Mouse (Mus musculus): ENCODE measurements around the gene Il10ra.

Gene Il10ra

GRCm38 (mm10) chr9:45259065-45259464 lies 9.9 kb downstream of the Il10ra start:
- no peak for DNase-seq (ENCODE audit: low spot score)

- no peak for DNase-seq (ENCODE audit: low spot score)
Measured at GRCm38 (mm10) chr9:45255967-45256366, 13.0 kb downstream of the Il10ra start.

- DNase-seq (ENCODE audit: low spot score) = no peak
Measured at GRCm38 (mm10) chr9:45255431-45255830, 13.5 kb downstream of the Il10ra start.

- no peak for DNase-seq (ENCODE audit: low spot score)
Measured at GRCm38 (mm10) chr9:45254605-45255004, 14.3 kb downstream of the Il10ra start.

GRCm38 (mm10) chr9:45254021-45254420 lies 14.9 kb downstream of the Il10ra start:
- no peak for DNase-seq (ENCODE audit: low spot score)

GRCm38 (mm10) chr9:45252395-45252794 lies 16.6 kb downstream of the Il10ra start:
- DNase-seq (ENCODE audit: low spot score) = no peak

GRCm38 (mm10) chr9:45251990-45252389 lies 17.0 kb downstream of the Il10ra start:
- no peak for DNase-seq (ENCODE audit: low spot score)

- no peak for DNase-seq (ENCODE audit: low spot score)
Measured at GRCm38 (mm10) chr9:45251281-45251680, 17.7 kb downstream of the Il10ra start.

- no peak for DNase-seq (ENCODE audit: low spot score)
Measured at GRCm38 (mm10) chr9:45250306-45250705, 18.6 kb downstream of the Il10ra start.

GRCm38 (mm10) chr9:45247536-45247935 lies 21.4 kb downstream of the Il10ra start:
- DNase-seq (ENCODE audit: low spot score) = no peak

GRCm38 (mm10) chr9:45246060-45246459 lies 22.9 kb downstream of the Il10ra start:
- no peak for DNase-seq (ENCODE audit: low spot score)

- DNase-seq (ENCODE audit: low spot score) = no peak
Measured at GRCm38 (mm10) chr9:45245432-45245831, 23.5 kb downstream of the Il10ra start.

- no peak for DNase-seq (ENCODE audit: low spot score)
Measured at GRCm38 (mm10) chr9:45241397-45241796, 27.6 kb downstream of the Il10ra start.

- no peak for DNase-seq (ENCODE audit: low spot score)
Measured at GRCm38 (mm10) chr9:45236744-45237143, 32.2 kb downstream of the Il10ra start.

- no peak for DNase-seq (ENCODE audit: low spot score)
Measured at GRCm38 (mm10) chr9:45235668-45236227, 33.2 kb downstream of the Il10ra start.

GRCm38 (mm10) chr9:45229359-45229758 lies 39.6 kb downstream of the Il10ra start:
- no peak for DNase-seq (ENCODE audit: low spot score)

- peak; percentile 70 for DNase-seq (ENCODE audit: low spot score)
Measured at GRCm38 (mm10) chr9:45221567-45221966, 47.4 kb downstream of the Il10ra start.

GRCm38 (mm10) chr9:45219644-45220043 lies 49.3 kb downstream of the Il10ra start:
- DNase-seq (ENCODE audit: low spot score) = no peak

- no peak for DNase-seq (ENCODE audit: low spot score)
Measured at GRCm38 (mm10) chr9:45215526-45216179, 53.3 kb downstream of the Il10ra start.

GRCm38 (mm10) chr9:45212001-45212400 lies 56.9 kb downstream of the Il10ra start:
- no peak for DNase-seq (ENCODE audit: low spot score)

- no peak for DNase-seq (ENCODE audit: low spot score)
Measured at GRCm38 (mm10) chr9:45207015-45207743, 61.8 kb downstream of the Il10ra start.

GRCm38 (mm10) chr9:45206121-45206520 lies 62.8 kb downstream of the Il10ra start:
- no peak for DNase-seq (ENCODE audit: low spot score)

GRCm38 (mm10) chr9:45205143-45205542 lies 63.8 kb downstream of the Il10ra start:
- DNase-seq (ENCODE audit: low spot score) = no peak
